Mouse (Mus musculus) T-helper 17 cell (primary cell): ENCODE measurements around the gene Cep290.

Source experiments
- in situ Hi-C, 2 experiments: fragments of 300-600 bp; cut with MboI, MseI; formaldehyde crosslinking; loops; 1 replicate in 1 of 2; 2 replicates in 1 of 2; pipeline ENCODE4 v1.15.1; 2025; ENCODE audit warnings: high pct_unique_total_duplicates in 2 of 2

The Cep290 gene

GRCm38 (mm10) chr10:100588932-100589388 is 101.6 kb downstream of the Cep290 start:
- in situ Hi-C loops = loop anchor here in 1 of 2 experiments (5.0 kb wide), 1 partner anchor 47 kb away; no protein-coding TSS in a partner anchor

- in situ Hi-C loops = no loop called here
Observed at GRCm38 (mm10) chr10:100590323-100590722, 103.0 kb downstream of the Cep290 start, which contains the start of the genes 4930430F08Rik and 1700017N19Rik. Gene 4930430F08Rik, minus strand, starts transcription at chr10:100590423. Gene 1700017N19Rik, plus strand, starts transcription at chr10:100590484.

GRCm38 (mm10) chr10:100598339-100598738 is 111.0 kb downstream of the Cep290 start:
- in situ Hi-C loops = no loop called here

GRCm38 (mm10) chr10:100603511-100603910 is 116.2 kb downstream of the Cep290 start:
- in situ Hi-C loops = no loop called here

- in situ Hi-C loops = no loop called here
Observed at GRCm38 (mm10) chr10:100604254-100604653, 116.9 kb downstream of the Cep290 start.

- in situ Hi-C loops = no loop called here
Observed at GRCm38 (mm10) chr10:100617233-100617903, 130.0 kb downstream of the Cep290 start.

GRCm38 (mm10) chr10:100619474-100619873 is 132.1 kb downstream of the Cep290 start:
- in situ Hi-C loops = no loop called here

GRCm38 (mm10) chr10:100620040-100620439 is 132.7 kb downstream of the Cep290 start:
- in situ Hi-C loops = loop anchor here in 1 of 2 experiments (10.0 kb wide), 1 partner anchor 1825 kb away; no protein-coding TSS in a partner anchor

- in situ Hi-C loops = loop anchor here in 1 of 2 experiments (10.0 kb wide), 1 partner anchor 1822 kb away; no protein-coding TSS in a partner anchor
Observed at GRCm38 (mm10) chr10:100622494-100622893, 135.1 kb downstream of the Cep290 start.
